Comparison of ENCODE assay signal across 17 mouse cellular contexts in the genomic region with DNA sequence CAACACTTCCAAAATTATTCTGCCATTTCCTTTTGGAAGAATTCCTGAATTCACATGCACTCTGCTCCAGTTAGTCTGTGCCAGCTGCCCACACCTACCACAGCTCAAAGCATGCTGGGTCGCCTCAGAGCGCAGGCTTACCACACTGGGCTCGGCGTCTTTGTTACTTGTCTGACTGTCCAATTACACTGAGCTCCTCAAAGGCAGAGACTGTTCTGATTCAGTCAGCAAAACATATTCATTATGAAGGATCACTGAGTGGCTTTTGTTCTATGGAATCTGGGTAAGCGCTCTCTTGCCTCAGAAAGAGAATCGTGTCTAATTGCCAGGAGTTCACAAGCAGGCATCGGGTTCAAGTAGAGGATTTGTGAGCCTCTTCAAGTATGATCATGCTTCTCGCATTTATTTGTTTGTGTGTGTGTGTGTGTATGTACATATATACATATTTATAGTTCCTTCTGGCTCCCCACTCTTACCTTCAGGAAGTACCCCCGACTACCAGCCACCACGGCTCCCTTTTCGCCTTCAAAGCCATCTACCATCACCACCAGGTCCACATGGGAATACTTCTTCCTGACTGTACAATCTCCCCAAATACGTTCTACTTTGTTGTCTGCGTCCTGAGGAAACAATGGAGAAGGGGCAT. TPM values are rescaled to one million over a fixed set of nuclear protein-coding genes. Genes with fewer than 3 reads are reported as not detected.
DNase-seq lines count a peak whose midpoint lies in the region; ATAC-seq and TF ChIP-seq lines count a peak whose summit lies in the region.
"Had no signal": no experiment of that assay in that cellular context is flagged by ENCODE, and none has a peak within 500 bp of the region (broad histone marks: within the 10 kb centered on the region; RNA-seq: fewer than 3 reads in every experiment).

No protein-coding gene starts in this region.

- H3K4me3 ChIP-seq in neural tube, embryonic 11.5 days (ENCODE audit: low read depth, low read length): no peak overlapping the region
- H3K4me3 ChIP-seq in forebrain, postnatal 0 days (ENCODE audit: low read depth, low read length): no peak overlapping the region
- no peak overlapping the region for H3K4me3 ChIP-seq in midbrain, embryonic 14.5 days (replicated peaks; ENCODE audit: low read depth, low read length)
- H3K4me3 ChIP-seq: left cerebral cortex, adult 2 months; liver, embryonic 12.5 days had no signal

- H3K36me3 ChIP-seq in neural tube, embryonic 11.5 days (ENCODE audit: control insufficient read depth, insufficient read depth, low read length): peaks cover 20% of the 10 kb centered on the region
- peaks cover 76% of the 10 kb centered on the region for H3K36me3 ChIP-seq in forebrain, postnatal 0 days (ENCODE audit: insufficient read depth)
- H3K36me3 ChIP-seq in midbrain, embryonic 14.5 days (ENCODE audit: control insufficient read depth, insufficient read depth, low read length): peaks cover 90% of the 10 kb centered on the region

- H3K9ac ChIP-seq in neural tube, embryonic 11.5 days (ENCODE audit: low read length): peak overlapping the region; percentile 27; the same call in 1 of the 2 replicates
- H3K9ac ChIP-seq in forebrain, postnatal 0 days: no peak overlapping the region
- peak overlapping the region; percentile 9; the same call in 1 of the 2 replicates for H3K9ac ChIP-seq in midbrain, embryonic 14.5 days (replicated peaks; ENCODE audit: low read length)
- H3K9ac ChIP-seq: liver, embryonic 12.5 days had no signal

- peak overlapping the region; percentile 91 for H3K27ac ChIP-seq in neural tube, embryonic 11.5 days (ENCODE audit: low read depth, low read length)
- H3K27ac ChIP-seq in forebrain, postnatal 0 days (ENCODE audit: low read depth, low read length): peak overlapping the region; percentile 67
- H3K27ac ChIP-seq in midbrain, embryonic 14.5 days (replicated peaks; ENCODE audit: low read depth, low read length): peak overlapping the region; percentile 92
- H3K27ac ChIP-seq: kidney, postnatal 0 days; left cerebral cortex, adult 2 months; liver, embryonic 12.5 days had no signal

- no peak for TF ChIP-seq CTCF in forebrain, postnatal 0 days (IDR thresholded peaks at IDR 0.05; ENCODE audit: low read depth)

- peak; percentile 46 for DNase-seq in neural tube, embryonic 11.5 days (ENCODE audit: low spot score)
- no peak for DNase-seq in neural tube, embryonic 10.5 days (ENCODE audit: extremely low spot score, low spot score)
- DNase-seq in forebrain, postnatal 0 days: peak; percentile 54
- DNase-seq in midbrain, embryonic 14.5 days: peak; percentile 74
- DNase-seq in left cerebral cortex, postnatal 4 days: no peak
- DNase-seq in heart, adult 9 months (ENCODE audit: low spot score in 2 of 2): no peak
- DNase-seq in cerebellum, adult 9-11 months: no peak
- DNase-seq: adrenal gland, postnatal 14 days; cerebellum, adult 18-20 months; gastrocnemius, postnatal 36 days; lung, postnatal 36 days had no signal

- intact Hi-C loops in left cerebral cortex, postnatal 4 days (cut with DNase I): no loop called here

- no peak overlapping the region for H3K4me2 ChIP-seq in neural tube, embryonic 11.5 days (ENCODE audit: low read depth)
- no peak overlapping the region for H3K4me2 ChIP-seq in forebrain, postnatal 0 days (ENCODE audit: low read depth)
- H3K4me2 ChIP-seq in midbrain, embryonic 14.5 days (ENCODE audit: low read length): peak overlapping the region; percentile 18
- H3K4me2 ChIP-seq: liver, embryonic 12.5 days had no signal

- WGBS in neural tube, embryonic 11.5 days: 40% methylated on average over 13 of the region's 13 CpGs
- 15% methylated on average over 13 of the region's 13 CpGs for WGBS in forebrain, postnatal 0 days
- 14% methylated on average over 13 of the region's 13 CpGs for WGBS in midbrain, embryonic 14.5 days

- no peaks in the 10 kb centered on the region for H3K9me3 ChIP-seq in neural tube, embryonic 11.5 days (ENCODE audit: control insufficient read depth, low read length)
- H3K9me3 ChIP-seq in forebrain, postnatal 0 days (ENCODE audit: low read length): no peaks in the 10 kb centered on the region
- no peaks in the 10 kb centered on the region for H3K9me3 ChIP-seq in midbrain, embryonic 14.5 days (ENCODE audit: control insufficient read depth, low read length)
- H3K9me3 ChIP-seq: liver, embryonic 12.5 days had no signal

- H3K27me3 ChIP-seq in neural tube, embryonic 11.5 days (ENCODE audit: control insufficient read depth, insufficient read depth, low read length): no peaks in the 10 kb centered on the region
- H3K27me3 ChIP-seq in forebrain, postnatal 0 days (ENCODE audit: insufficient read depth, low read length): no peaks in the 10 kb centered on the region
- no peaks in the 10 kb centered on the region for H3K27me3 ChIP-seq in midbrain, embryonic 14.5 days (ENCODE audit: control insufficient read depth, insufficient read depth, low read length)
- H3K27me3 ChIP-seq: liver, embryonic 12.5 days; Patski had no signal

- 0 out of 2 replicates have a peak, but pooled peaks have one; percentile 13 for ATAC-seq in neural tube, embryonic 11.5 days (ENCODE audit: insufficient read depth, low FRiP score, low TSS enrichment)
- ATAC-seq in forebrain, postnatal 0 days: peak; percentile 63
- ATAC-seq in midbrain, embryonic 14.5 days (ENCODE audit: low FRiP score, low TSS enrichment): 0 out of 2 replicates have a peak, but pooled peaks have one; percentile 35
- no peak for ATAC-seq in megakaryocyte-erythroid progenitor cell, adult 5-6 weeks (replicated peaks; ENCODE audit: low FRiP score, low TSS enrichment, poor library complexity, severe bottlenecking)
- ATAC-seq: Patski had no signal

- peaks cover 30% of the 10 kb centered on the region for H3K4me1 ChIP-seq in neural tube, embryonic 11.5 days (ENCODE audit: control insufficient read depth, insufficient read depth, low read length)
- H3K4me1 ChIP-seq in forebrain, postnatal 0 days (ENCODE audit: insufficient read depth): peaks cover 8% of the 10 kb centered on the region; the same call in 1 of the 2 replicates
- H3K4me1 ChIP-seq in midbrain, embryonic 14.5 days (ENCODE audit: control insufficient read depth, insufficient read depth, low read length): peaks cover 29% of the 10 kb centered on the region
- H3K4me1 ChIP-seq: liver, embryonic 12.5 days had no signal

RNA-seq across cellular contexts. Expression of a gene that starts 12.3 kb away (rescaled TPM):
- polyA plus RNA-seq in neural tube, embryonic 11.5 days (2014; fragmentation: Nextera tagmentation; extraction: Ambion mirVana): 214 and 216 TPM in 2 replicates
- total RNA-seq in forebrain, postnatal 0 days (2014; rRNA removed): 196 and 202 TPM in 2 replicates
- 220 and 223 TPM in 2 replicates for polyA plus RNA-seq in forebrain, postnatal 0 days (2015; fragmentation: Nextera tagmentation; extraction: Ambion mirVana)
- 205 and 217 TPM in 2 replicates for polyA plus RNA-seq in midbrain, embryonic 14.5 days (2014; fragmentation: Nextera tagmentation; extraction: Ambion mirVana)
- 100 to 1,000 TPM; 194 to 199 TPM for total RNA-seq in left cerebral cortex, postnatal 4 days (2021)
- total RNA-seq in megakaryocyte-erythroid progenitor cell, adult 5-6 weeks (2014; fragmentation: Nextera tagmentation): 58.8 and 69.7 TPM in 2 replicates
- total RNA-seq in megakaryocyte-erythroid progenitor cell, adult 5-6 weeks (2017): 456 and 521 TPM in 2 replicates

RNA-seq across cellular contexts. Expression of a gene that starts 17.3 kb away (rescaled TPM):
- polyA plus RNA-seq in neural tube, embryonic 11.5 days (2014; fragmentation: Nextera tagmentation; extraction: Ambion mirVana): 65.2 and 65.5 TPM in 2 replicates
- 39.0 and 51.4 TPM in 2 replicates for total RNA-seq in forebrain, postnatal 0 days (2014; rRNA removed)
- 14.4 and 24.5 TPM in 2 replicates for polyA plus RNA-seq in forebrain, postnatal 0 days (2015; fragmentation: Nextera tagmentation; extraction: Ambion mirVana)
- polyA plus RNA-seq in midbrain, embryonic 14.5 days (2014; fragmentation: Nextera tagmentation; extraction: Ambion mirVana): 49.5 and 59.4 TPM in 2 replicates
- 100 to 1,000 TPM; 136 to 149 TPM for total RNA-seq in left cerebral cortex, postnatal 4 days (2021)
- total RNA-seq in megakaryocyte-erythroid progenitor cell, adult 5-6 weeks (2014; fragmentation: Nextera tagmentation): 1.8 and 6.5 TPM in 2 replicates
- total RNA-seq in megakaryocyte-erythroid progenitor cell, adult 5-6 weeks (2017): 0.42 and 2.3 TPM in 2 replicates
- polyA plus RNA-seq: C2C12 had no signal

RNA-seq across cellular contexts. Expression of a gene that starts 49.0 kb away (rescaled TPM):
- polyA plus RNA-seq in neural tube, embryonic 11.5 days (2014; fragmentation: Nextera tagmentation; extraction: Ambion mirVana): 52.0 and 54.0 TPM in 2 replicates
- 9.5 and 10.5 TPM in 2 replicates for total RNA-seq in forebrain, postnatal 0 days (2014; rRNA removed)
- 6.5 and 7.0 TPM in 2 replicates for polyA plus RNA-seq in forebrain, postnatal 0 days (2015; fragmentation: Nextera tagmentation; extraction: Ambion mirVana)
- 7.4 and 12.4 TPM in 2 replicates for polyA plus RNA-seq in midbrain, embryonic 14.5 days (2014; fragmentation: Nextera tagmentation; extraction: Ambion mirVana)
- total RNA-seq in left cerebral cortex, postnatal 4 days (2021): 1 to 10 TPM; 4.3 to 6.9 TPM
- 34.4 and 34.9 TPM in 2 replicates for total RNA-seq in megakaryocyte-erythroid progenitor cell, adult 5-6 weeks (2014; fragmentation: Nextera tagmentation)
- 13.6 and 24.9 TPM in 2 replicates for total RNA-seq in megakaryocyte-erythroid progenitor cell, adult 5-6 weeks (2017)

Comparison
In these comparisons a context has a peak if more than half of its experiments do, and no peak if none do; other contexts are left out.
1. DNase-seq: peak in neural tube, embryonic 11.5 days (single experiment), forebrain, postnatal 0 days (single experiment) and midbrain, embryonic 14.5 days (single experiment); none in neural tube, embryonic 10.5 days (single experiment), left cerebral cortex, postnatal 4 days (single experiment), heart, adult 9 months (0 of 2) and cerebellum, adult 9-11 months (single experiment).
2. Peak in every context shown above with its lines, with median percentiles within 50 percentile points of each other: H3K27ac ChIP-seq.